Mouse (Mus musculus) layer of hippocampus, postnatal 10 days (tissue): ENCODE results near the gene Pcdh19. TPM values are rescaled to one million over a fixed set of nuclear protein-coding genes. Genes with fewer than 3 reads are reported as not detected.
"Not testable (repeated sequence)": the region's sequence is repeated elsewhere in the genome, so short reads cannot be mapped to it uniquely, and the experiment has no call there.

Experiments used
- DNase-seq, 2 experiments: peaks; one replicate each; pipeline ENCODE4 v3.0.0; 2021; ENCODE audit warnings: low spot score in 2 of 2
- long read RNA-seq: library from polyadenylated mRNA; stranded (forward); transcript quantifications from one replicate; pipeline ENCODE4 v2.0.0, GENCODE M21; 2023
- total RNA-seq, 2 experiments: library from RNA; stranded (reverse); gene quantifications; 2 replicates each; pipeline ENCODE4 v1.2.3; 2021

Pcdh19 gene
- total RNA-seq = 10 to 100 TPM; 71.3 to 87.9 TPM
- long read RNA-seq, full-length matches to known transcripts = 17 of 34 reads
- long read RNA-seq, partial matches to known transcripts = 4 of 34 reads
- long read RNA-seq, other reads (novel, unspliced or antisense) = 13 of 34 reads

DNA sequence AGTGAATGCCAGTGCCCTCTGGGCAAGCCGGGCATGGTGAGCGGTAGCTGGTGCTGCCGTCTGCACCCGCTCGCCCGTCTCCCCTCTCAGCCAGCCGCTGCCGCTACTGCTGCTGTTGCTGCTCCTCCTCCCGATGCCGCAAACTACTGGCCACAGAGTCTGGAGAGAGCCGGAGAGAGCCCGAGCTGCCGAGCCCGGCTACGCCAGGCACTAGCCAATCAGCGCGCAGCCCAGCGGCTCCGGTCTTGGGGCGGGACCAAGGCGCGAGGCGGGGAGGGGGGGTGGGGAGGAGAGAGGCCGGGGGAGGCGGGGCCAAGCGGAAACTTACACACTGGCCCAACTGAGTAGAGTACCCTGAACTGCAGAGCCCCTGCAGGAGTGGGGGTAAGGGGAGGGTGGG is at the start of gene Pcdh19:
Gene Pcdh19, minus strand, starts transcription at position 148 of the 400 bp plus-strand sequence.
- peak; percentile 65 to 78 for DNase-seq

DNA sequence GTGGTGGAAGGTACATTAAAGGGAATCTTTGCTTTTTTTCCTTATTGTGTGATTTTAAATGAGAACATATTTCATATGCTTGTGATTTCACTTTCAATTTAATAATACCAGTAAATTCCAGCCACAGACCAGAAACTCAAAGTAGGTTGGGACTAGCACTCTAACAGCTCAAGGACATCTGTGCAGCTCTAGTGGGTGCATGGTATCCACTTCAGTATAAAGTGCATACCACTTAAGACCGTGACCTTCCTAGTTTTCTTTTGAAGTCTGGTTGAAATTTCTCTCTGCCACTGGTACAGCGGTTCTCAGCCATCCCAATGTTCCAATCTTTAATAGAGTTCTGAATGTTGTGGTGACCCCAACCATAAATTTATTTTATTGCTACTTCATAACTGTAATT is 47.1 kb upstream of the Pcdh19 start:
- DNase-seq = no peak

DNA sequence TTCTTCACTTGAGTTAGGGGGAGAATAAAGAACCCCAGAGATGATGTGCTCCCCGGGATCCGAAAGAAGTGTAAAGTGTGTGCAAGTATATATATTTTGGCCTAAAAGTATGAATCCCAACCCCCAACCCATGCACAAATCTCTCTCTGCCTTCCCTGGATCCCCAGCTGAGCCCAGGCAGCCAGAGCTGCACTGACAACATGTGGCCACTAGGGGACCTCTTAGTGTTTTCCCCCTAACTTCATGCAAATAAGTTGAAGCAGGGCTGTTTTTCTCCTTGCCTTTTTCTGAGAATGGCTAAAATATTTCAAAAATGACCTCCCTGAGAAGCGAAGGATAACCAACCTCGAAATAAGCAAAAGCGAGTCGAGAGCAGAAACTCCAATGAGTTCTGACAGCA is 46.2 kb upstream of the Pcdh19 start:
- peak; percentile 16 to 34 for DNase-seq

DNA sequence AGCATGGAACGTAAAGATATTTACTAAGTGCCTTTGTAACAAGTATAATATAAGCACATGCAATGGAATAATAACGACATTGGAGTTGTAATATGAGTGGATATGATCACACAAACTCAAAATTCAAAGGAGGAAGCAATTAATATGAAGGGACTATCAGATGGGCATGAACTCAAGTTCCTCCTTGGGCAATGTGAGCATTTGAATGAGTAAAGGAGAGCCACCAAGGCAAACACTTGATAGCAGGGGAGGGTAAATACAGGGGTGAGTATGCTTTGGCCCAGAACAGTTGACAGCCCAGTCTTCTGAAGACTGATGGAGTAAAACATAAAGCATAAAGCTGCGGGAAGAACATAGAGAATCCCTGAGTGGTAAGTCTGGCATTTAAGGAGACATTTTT is 32.7 kb upstream of the Pcdh19 start:
- DNase-seq = no peak

DNA sequence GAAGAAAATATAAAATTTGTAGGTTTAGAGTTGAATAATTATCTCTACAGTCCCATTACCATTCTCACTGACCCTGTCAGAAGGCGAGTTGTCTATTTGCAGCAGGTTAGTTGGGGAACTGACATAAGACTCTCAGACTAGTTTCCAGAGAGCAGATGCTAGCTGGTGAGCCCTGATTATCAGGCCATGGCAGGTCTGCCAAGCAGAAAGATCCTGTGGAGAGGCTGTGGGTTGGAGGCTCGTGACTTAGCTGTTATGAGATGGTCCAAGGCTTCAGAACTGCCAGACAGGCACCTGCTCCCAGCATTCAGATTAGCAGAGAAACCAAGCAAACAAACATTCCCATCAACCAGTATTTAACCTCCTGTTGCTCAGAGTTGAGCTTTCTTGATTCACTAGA is 21.8 kb upstream of the Pcdh19 start:
- DNase-seq = no peak

DNA sequence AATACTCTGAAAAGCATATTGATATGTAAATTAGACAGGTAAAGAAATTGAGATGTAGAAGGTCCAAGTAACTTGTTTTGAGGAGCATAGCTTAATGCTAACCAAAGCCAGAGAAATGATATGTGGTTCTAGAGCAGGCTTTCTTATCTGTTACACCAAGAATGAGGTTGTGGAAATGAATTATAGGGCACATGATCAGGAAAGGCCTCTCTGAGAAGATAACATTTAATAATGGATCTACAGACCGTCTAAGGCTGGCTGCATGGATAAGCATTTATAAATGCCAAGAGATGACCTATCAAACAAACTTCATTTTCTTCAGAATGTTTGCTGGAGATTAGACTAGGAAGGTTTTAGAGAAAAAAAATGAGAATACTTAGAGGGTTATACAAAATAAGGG is 14.1 kb upstream of the Pcdh19 start:
- DNase-seq = no peak

DNA sequence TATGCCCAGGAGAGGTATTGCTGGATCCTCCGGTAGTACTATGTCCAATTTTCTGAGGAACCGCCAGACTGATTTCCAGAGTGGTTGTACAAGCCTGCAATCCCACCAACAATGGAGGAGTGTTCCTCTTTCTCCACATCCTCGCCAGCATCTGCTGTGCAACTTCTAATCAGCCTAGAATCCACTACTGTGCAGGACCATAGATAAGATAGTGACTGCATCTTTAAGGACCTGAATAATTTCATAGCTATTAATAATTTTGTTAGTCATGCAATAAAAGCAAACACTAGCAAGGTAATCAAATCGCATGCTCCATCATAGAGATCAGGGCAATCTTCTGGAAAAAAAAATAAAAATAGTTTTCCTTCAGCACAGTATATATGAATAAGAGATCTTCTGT is 9.1 kb upstream of the Pcdh19 start:
- DNase-seq = not testable (repeated sequence)

DNA sequence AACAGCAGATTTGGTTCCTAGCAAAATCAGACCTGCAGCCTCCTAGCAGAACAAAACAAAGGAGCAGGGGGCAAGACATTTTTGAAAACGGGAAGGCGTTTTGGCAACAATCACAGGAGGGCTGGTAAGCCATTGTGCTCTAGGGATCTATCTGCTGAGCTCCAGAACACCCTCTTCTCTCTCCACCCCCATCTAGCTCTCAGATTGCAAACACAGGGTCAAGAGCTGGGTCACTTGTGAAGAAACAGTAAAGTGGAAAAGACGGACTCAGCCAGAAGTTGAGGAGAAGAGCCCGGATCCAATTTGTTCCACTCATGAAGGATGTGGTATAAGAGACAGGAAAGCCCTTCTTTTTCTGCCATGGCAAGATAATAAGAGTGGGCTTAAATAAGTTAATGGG is 7.7 kb upstream of the Pcdh19 start:
- no peak for DNase-seq

DNA sequence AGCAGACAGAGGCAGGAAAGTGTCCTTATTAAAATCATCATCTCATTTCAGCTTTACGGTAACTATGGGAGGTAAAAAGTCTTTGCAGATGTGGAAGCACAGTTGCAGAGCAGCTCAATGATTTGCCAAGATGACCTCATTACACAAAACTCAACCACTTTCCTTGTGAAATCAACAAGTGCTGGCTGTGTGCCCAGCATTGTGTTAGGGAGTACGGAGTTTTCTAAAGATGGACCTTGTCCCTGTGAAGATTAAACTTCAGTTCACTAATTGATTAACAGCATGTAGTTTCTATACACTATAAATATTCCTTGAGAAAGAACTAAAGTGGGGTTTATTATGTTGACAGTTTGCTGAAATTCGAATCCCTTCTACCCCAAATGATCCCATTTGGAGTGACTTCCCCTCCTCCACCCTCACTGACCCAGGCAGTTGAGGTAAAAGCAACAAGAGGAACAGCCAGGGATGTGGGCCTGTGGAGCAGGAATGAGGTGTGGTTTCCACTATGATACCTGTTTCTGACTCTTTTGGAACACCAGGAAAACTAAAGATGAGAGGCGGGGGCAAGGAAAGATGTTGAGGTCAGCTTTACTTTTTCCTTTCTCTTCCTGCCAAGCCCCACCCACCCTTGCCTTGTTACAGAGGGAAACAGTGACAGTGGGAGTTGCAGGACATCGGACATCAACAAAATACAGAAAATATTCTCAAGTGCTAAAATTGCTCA is 4.4 kb upstream of the Pcdh19 start:
- no peak for DNase-seq

DNA sequence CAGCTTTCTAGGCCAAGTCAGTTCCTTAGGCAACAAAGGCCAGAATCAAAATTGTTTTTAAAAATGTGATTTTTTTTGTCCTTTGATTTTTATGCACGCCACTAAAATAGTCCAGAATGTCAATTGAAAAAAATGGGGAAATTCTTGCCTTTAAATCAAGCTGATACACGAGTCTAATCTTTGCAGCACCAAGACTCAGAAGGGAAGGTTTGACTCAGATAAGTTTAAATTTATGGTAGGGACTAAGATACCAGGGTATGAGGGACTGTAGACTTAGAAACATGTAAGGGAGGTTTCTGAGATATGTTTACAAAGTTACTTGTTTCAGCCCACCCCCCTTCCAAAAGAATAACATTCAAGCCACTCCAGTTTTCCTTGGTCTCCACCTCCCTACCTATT is 3.6 kb upstream of the Pcdh19 start:
- no peak for DNase-seq

DNA sequence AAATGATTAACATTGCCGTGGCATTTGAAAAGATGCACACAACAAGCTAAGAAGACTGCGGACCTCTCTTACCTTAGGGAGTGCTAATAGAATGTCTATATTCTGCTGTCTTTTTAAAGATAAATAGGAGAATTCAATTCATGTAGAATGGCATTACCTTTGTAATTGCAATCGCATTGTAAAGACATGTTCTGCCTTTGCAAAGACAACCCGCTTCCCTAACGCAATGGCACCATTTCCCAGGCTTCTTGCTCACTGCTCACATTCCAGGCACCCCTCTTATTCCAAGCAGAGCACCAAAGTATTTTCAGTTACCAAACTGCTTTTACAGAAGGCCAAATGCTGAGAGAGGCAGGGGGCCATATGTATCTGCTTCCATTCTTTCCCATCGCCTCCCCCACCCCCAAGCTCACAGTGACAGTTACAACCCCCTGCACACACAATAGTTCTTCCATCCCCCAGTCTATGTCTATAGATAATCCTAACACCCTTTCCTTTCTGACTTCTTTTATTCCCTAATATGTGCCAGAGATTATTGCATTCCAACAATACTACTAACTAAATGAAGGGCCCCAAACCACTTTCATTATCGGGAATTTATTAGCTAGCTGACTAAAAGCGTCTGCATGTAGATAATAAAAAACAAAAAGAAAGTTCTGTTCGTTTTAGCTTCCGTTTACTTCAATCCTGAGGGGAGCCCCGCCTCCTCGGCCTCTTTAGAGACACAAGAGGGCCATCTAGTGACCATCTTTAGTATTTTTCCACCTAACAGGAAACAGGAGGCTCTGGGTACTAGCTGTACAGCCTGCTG is 3.0 kb upstream of the Pcdh19 start:
- peak; percentile 31 to 61 for DNase-seq

DNA sequence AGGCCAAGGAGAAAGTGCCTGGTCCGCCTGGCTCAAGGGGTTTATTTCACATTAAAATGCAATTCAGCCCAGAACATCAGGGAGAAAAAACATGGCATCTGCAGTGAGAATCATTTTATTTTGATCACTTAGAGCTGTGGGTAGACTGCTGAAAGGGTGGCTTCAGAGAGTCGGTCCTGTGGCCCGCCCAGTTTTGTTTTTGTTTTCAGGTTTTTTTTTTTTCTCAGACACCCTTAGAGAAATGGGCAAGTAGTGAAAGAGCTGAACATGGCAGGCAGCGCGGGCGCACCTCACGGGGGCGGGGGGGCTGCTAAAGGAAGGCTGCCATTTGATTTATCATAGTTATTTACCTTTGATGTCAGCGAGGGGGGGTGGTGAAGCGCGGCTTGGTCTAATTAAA is 2.0 kb upstream of the Pcdh19 start:
- DNase-seq = no peak

DNA sequence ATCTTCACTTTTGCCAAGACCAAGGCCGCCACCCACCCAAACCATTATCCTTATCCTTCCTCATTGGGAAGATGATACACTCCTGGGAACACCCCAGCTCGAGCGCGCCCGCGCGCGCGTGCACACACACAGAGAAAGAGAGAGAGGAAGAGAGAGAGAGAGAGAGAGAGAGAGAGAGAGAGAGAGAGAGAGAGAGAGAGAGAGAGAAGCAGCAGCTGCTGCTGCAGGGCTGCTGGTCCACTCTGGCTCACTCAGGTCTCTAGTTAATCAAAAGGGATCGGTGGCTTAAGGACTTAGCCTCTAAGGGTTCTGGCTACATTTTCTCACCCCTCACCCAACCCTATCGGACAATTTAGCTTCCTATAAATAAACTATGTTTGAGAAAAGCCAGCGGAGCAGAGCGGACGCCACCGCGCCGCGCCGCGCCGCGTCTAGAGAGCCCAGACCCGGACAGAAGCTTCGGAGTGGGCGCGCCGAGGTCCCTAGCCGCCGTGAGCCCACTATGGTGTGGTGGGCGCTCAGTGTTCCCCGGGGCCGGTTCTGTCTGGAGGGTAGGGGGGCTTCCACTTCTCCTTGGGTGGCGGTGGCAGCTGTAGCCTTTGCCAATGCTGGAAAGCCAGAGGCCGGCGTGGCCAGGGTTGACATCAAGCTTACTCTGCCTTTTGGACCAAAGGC is 926 bp upstream of the Pcdh19 start:
- peak; percentile 27 to 45 for DNase-seq

DNA sequence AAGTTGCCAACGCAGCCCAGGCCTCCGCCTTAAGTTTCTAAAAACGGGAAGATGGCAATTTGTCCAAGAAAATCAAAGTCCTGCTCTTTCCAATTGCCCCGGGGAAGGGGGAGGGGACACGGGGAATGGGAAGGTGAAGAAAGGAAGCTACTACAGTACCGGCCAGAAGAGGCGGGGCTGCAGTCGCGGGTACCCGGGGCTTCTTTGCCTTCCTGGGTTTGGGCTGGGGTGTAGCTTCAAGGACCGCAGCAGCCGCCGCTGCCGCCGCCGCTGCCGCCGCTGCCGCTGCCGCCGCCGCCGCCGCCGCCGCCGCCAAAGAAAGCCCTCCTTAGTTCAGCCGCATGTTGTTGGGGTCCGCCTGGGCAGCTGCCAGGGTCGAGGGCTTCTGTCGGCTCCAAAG is 631 bp downstream of the Pcdh19 start:
- DNase-seq = peak in 1 of 2 experiments; percentile 49

DNA sequence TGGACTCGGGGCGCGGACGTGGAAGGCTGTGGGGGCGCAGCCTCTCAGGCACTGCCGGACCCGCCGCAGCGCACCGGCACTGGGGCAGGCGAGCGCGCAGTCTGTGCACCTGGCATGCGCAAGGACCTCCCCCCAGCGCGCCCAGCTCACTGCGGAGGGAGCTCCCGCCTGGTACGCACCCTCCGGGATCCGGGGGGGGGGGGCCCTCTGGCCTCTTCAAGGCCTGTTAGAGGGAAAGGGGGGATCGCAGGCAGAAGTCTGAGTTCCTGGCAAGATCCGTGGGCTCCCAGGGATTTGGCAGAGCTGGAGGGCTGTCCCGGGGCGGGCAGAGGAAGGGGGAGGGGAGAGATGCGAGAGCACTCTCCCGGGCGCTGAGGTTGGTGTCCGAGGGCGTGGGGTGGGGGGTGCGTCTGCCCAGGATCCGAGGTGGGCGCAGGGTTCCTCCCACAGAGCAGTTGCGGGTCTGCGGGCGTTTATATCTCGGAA is 1.1 kb downstream of the Pcdh19 start:
- DNase-seq = peak; percentile 22 to 37

DNA sequence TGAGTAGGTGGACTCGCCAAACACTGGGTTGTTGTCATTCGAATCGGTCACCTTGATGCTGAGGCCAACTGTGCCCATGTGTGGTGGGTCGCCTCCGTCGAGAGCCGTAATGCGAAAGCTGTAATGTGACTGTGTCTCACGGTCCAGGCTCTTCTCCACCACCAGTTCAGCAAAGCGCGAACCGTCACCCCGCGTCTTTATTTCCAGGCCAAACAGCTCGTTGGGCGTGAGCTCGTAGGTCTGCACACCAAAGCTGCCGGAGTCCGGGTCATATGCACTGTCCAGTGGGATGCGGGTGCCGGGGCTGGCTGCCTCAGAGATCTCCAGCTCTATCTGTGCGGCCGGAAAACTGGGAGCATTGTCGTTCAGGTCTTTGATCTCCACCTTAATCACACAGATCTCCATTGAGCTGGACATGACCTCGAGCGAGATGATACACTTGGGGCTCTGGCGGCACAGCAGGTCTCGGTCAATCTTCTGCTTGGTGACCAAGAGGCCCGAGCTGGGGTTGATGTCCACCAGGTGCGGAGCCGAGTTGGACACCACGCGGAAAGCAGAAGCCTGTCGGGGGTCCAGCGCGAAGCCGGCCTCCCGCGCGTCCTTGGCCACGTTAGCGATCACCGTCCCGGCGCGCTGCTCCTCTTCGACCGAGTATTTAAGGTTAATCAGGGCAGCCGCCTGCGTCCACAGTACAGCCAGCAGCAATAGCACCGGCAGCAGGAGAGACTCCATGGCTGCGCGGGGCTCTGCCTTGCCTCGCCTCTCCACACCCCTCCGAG is 2.1 kb downstream of the Pcdh19 start:
- no peak for DNase-seq

DNA sequence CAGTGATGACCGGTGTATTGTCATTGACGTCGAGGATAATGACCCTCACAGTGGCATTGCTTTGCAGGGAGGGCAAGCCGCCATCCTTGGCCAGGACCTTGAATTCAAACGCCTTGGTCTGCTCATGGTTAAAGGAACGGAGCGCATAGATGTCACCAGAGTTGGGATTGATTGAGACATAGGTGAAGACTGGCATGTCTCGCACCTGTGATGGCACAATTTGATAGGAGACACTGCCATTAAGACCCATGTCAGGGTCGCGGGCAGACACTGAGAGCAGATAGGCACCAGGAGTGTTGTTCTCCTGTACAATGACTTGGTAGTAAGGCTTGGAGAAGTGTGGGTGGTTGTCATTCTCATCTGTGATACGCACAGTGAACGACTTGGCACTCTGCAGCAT is 3.2 kb downstream of the Pcdh19 start:
- DNase-seq = no peak

DNA sequence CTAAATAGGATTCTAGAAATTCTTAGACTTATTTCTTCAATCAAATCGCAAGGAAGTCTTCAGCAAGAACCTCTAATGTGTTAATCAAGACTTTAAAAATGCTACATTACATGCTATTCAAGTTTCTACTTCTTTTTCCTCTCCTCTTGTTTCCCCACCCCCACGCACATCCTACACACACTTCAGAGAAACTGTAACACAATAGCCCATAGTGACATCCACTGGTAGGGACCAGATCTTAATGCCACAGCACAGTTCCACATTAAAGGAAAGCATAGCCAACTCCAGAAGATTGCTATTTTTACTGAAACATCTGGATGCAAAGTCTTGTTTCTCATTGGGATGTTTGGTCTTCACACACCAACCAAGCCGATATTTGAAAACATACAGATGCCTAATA is 4.8 kb downstream of the Pcdh19 start:
- DNase-seq = no peak

DNA sequence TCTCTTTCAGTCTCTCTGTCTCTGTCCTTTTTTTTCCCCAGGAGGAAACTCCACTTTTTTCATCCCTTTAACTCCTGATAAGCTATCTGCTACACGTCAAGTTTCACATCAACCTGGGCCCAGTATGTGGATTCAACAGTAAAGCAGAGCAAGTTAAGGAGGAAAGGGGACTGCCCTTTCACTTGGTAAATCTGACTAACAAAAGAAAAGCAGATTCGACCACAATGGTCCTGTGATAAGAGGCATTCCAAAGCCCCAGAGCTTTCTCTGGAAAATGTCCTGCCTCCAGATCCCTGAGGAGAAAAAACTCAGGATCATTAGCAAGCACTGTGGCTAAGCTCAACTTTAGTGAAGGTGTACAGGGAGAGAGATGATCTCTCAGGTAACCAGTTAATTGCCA is 13.7 kb downstream of the Pcdh19 start:
- DNase-seq = no peak

DNA sequence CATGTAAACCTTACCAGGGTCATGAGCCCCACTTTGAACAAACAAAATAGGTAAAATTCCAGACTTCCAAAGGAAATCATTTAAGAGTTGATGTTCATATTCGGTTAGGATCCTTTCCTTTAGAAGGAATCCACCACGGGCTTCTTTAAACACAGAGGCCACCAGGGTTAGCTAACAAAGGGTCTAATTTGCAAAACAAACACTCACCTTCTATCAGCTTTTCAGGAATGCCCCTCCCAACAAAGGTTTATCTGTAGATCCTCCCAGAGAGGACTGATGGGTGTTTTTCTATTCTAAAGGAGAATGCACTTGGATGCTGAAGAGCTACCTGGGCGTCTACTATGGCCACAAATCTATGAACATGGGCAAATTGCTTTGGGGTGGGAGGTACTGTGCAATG is 15.0 kb downstream of the Pcdh19 start:
- no peak for DNase-seq

DNA sequence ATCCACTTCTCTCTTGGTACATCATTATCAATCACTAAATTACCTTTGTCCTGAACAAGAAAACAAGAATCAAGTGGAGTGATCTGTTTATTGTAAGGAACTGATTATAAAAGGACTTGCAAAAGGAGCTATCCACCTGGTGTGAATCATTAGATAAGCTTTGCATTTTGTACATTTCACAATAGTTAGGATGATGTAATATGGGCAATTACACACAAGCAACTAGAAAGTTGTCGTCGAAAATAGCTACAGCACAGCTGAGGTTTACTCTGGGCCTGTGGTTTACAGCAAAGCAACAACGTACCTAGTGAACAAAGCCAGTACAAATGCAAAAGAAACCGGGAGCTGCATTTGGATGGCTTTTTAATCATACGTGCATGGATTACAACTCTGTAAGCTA is 28.7 kb downstream of the Pcdh19 start:
- DNase-seq = no peak
